Mouse (Mus musculus) urinary bladder, postnatal 4 days (tissue): Measurements from ENCODE around the gene Rasgef1c.
A peak's percentile ranks its signal among the peaks of the same experiment; 100 is the strongest.

Source experiments
- DNase-seq, 2 experiments: peaks; one replicate each; pipeline ENCODE4 v3.0.0; 2021 to 2022; ENCODE audit warnings: low spot score in 2 of 2

Rasgef1c gene

DNA sequence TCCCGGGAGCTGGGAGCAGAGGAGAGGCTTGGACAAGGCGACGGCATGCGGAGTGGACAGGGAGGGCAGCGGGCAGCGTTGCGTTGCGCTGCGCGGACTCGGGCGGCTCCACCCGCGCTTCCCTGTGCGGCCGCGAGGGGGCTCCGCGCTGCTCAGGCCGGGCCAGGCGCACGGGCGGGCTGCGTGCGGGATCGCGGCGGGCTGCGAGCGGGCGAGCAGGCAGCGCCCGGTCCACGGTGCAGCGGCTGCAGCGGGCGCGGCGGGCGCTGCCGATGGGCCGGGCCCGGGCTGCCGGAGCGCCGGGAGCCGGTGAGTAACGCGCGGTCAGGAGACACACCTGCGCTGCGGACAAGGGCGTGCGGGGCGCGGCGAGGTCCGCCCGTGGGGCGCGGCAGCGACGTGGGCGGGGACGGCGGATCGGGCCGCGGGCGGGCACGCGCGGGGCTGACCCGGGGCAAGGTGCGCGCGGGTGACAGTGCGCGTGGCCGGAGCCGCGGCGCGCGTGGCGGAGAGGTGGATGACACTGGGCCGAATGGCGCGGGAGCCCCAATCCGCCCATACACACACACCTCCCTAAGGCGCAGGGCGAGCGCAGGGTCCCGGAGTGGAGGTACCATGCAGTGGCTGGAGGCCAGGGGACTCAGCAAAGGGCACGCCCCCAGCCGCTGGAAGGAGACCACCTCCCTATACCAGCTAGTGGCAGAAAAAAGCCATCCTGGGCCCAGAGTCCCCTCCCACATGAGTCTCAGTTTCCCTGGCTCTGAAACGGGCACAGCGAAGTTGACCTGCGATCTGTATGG lies at the start of gene Rasgef1c:
Gene Rasgef1c (plus strand): TSS at position 177 of the 800 bp plus-strand sequence.
- peak; percentile 53 to 74 for DNase-seq

GRCm38 (mm10) chr11:49855144-49855543 lies 46.5 kb upstream of the Rasgef1c start:
- DNase-seq = no peak

- no peak for DNase-seq
These were observed 40.5 kb upstream of the Rasgef1c start for GRCm38 (mm10) chr11:49861139-49861538.

- no peak for DNase-seq
These were observed 37.7 kb upstream of the Rasgef1c start for GRCm38 (mm10) chr11:49863926-49864325.

GRCm38 (mm10) chr11:49867320-49867719 lies 34.3 kb upstream of the Rasgef1c start:
- no peak for DNase-seq

DNA sequence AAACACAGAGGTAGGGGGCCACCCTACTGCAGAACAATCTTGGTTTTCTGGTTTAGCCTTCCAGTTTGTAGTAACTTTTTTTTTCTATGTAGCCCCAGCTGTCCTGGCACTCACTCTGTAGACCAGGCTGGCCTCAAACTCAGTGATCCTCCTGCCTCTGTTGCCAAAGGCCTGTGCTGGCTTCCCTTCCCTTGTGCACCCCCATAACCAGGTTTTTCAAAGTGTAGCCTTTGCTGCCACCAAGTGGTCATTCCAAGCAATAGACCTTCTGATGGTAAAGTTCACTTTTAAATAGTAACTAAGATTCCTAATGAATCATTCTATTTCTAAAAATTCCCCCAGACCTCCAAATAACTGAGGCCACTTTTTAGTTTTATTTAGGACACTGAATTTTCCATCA lies 31.9 kb upstream of the Rasgef1c start:
- DNase-seq = no peak

DNA sequence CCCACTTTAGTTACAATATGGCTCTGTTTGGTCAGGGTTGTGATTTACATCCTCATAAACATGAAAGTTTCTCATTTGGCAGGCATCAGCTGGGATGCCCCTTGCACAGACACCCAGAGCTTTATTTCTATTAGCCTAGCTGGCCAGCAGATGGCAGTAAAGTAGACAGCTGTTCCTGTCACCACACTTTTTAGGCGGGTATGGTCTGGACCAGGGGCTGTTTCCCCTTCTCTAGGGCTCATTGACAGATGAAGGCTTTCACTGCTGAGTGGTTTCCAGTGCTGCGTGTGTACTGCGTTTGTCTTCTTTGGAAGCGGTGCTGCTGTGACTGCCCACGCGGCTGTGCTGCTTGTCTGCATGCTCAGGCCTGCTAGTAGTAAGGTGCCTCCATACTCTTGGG lies 29.7 kb upstream of the Rasgef1c start:
- no peak for DNase-seq

- no peak for DNase-seq
These were observed 28.9 kb upstream of the Rasgef1c start for GRCm38 (mm10) chr11:49872779-49873178.

GRCm38 (mm10) chr11:49876948-49877817 lies 24.5 kb upstream of the Rasgef1c start:
- DNase-seq = no peak

GRCm38 (mm10) chr11:49879950-49880642 lies 21.5 kb upstream of the Rasgef1c start:
- no peak for DNase-seq

DNA sequence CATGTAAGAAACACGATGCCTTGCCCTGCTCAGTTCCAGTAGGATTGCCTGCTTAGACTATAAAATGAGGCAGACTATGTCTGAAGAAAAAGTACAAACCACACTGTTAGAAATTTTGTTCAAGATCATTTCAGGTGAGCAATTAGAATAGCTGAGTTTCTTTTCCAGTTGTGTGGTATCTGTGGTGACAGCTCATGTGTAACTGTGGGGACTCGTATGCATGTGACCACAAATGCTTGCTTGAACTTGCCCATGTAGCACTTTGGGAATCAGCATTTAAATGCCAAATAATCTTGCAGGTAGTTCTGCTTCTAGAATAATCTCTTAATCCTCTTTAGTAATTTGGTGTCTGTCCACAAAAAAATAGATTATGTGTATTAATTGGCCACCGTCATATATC lies 18.2 kb upstream of the Rasgef1c start:
- DNase-seq = no peak

- DNase-seq = peak in 1 of 2 experiments; percentile 12
These were observed 13.2 kb upstream of the Rasgef1c start for GRCm38 (mm10) chr11:49888469-49888868.

GRCm38 (mm10) chr11:49891993-49892392 lies 9.6 kb upstream of the Rasgef1c start:
- no peak for DNase-seq

DNA sequence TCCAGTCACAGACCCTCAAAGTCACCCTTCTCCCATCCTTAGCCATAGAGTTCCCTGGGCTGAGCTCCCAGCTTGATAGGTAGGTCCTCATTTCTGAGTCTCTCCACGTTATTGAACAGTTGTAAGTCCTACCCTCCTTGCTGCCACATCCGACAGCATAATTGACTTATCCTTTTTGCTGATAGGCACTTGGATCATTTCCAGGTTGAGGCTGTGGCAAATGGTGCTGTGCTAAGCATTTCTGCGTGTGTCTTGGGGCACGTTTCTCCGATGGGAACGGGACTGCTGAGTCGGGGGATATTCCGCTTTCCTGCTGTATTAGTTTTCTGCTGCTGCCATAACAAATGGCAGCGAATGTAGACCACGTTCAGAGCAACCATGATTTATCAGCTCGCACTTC lies 7.8 kb upstream of the Rasgef1c start:
- DNase-seq = no peak

- no peak for DNase-seq
These were observed 5.6 kb upstream of the Rasgef1c start for GRCm38 (mm10) chr11:49895966-49896590.

DNA sequence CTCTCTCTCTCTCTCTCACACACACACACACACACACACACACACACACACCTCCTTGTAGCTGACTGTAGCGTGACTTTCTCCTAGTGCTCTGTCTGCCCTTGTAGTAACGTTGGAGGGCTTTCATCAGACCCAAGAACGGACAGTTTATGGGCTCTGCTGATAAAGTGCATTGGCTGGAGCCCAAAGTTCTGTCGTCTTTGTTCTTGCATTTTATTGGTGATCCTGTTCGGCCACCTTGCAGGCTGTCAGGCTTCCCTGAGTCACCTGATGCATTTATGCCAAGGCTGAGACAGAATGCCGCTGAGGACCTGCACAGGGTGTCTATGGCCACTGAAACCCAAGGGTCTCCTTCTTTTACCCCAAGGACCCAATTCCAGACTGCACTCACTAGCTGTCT lies 1.6 kb upstream of the Rasgef1c start:
- DNase-seq = no peak

GRCm38 (mm10) chr11:49900962-49901658 lies 525 bp upstream of the Rasgef1c start:
- DNase-seq = no peak

- DNase-seq = peak; percentile 57 to 86
These were observed 1.7 kb downstream of the Rasgef1c start for GRCm38 (mm10) chr11:49903333-49903732.

DNA sequence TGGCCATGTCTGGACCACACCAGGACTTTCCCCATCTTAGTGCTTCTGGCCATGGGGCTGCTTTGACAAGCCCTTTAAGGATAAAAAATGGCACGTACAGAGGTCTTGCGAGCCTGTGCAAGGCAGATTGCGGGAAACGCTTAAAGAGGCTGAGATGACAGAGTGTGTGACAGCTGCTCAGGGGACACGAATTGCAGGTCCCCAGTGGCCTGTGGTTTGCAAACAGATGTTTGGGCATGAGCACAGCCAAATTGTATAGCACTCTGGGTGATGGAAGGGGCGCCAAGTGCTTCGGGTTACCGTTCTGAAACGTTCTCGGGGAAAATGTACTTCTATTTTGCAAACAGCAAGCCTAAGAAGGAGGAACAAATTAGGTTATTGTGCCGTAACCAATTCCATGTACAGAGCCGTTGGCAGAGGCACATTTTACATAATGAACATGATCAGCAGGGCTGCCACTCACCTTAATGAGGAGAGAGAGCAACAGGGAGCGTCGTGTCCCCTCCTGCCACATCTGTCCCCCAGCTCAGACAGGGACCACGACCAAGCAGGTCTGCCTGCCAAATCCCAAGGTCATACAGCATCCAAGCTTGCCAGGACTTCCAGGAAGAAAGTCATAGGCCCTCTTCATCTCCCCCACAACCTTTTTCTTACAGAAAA lies 17.0 kb downstream of the Rasgef1c start:
- no peak for DNase-seq

DNA sequence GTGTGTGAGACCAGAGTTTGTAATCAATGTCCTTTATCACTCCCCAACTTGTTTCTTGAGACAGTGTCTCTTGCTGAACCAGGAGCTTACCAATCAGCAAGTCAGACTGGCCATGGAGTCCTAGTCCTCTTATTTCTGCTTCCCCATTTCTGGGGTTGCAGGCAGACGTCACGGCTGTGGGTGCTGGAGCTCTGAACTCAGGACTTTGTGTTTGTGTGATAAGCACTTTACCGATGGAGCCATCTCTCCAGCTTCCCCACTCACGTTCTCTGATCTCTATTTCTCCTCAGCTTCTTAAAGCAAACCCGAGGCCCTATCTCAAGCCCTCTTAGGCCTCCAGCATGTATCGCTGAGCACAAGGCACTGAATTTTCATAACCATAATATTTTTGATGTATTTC lies 17.7 kb downstream of the Rasgef1c start:
- DNase-seq = no peak

DNA sequence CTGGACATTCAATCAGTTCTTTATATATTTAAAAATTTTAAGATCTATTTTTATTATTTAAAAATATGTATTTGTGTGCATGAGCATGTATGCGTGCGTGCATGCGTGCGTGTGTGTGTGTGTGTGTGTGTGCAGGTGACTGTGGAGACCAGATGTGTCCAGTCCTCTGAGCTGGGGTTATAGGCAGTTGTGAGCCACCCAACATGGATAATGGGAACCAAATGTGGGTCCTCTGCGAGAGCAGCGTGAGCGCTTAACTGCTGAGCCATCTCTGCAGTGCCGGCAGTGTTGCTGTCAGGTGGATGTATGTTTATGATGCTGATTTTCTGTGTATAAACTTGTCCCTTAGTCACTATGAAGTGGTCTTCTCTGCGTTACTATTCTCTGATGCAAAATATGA lies 21.9 kb downstream of the Rasgef1c start:
- DNase-seq = no peak
